Mouse (Mus musculus) liver, embryonic 16.5 days (tissue): ENCODE results near the gene Suz12. TPM values are rescaled to one million over a fixed set of nuclear protein-coding genes. Genes with fewer than 3 reads are reported as not detected.

Experiments used
- ATAC-seq: fragments of 200-750 bp; cut with Nextera tagmentation; 2 replicates; pipeline ENCODE4 v1.8.0; 2017; ENCODE audit warnings: low read depth, mild to moderate bottlenecking, moderate number of reproducible peaks, moderate library complexity
- H3K27ac ChIP-seq: fragments of 300-500 bp; sonication (generic); 2 replicates; pipeline ENCODE4 v1.5.1; 2014; ENCODE audit warnings: mild to moderate bottlenecking, low read length
- H3K27me3 ChIP-seq: fragments of 300-500 bp; sonication (generic); 2 replicates; pipeline ENCODE4 v1.6.1; 2014; ENCODE audit warnings: low read depth, low read length, mixed read lengths; ENCODE audit not compliant: control insufficient read depth, insufficient read depth
- H3K36me3 ChIP-seq: fragments of 300-500 bp; sonication (generic); 2 replicates; pipeline ENCODE4 v1.6.1; 2014; ENCODE audit warnings: mild to moderate bottlenecking; ENCODE audit not compliant: control insufficient read depth, insufficient read depth
- H3K4me1 ChIP-seq: fragments of 300-500 bp; sonication (generic); 2 replicates; pipeline ENCODE4 v1.6.1; 2014; ENCODE audit warnings: low read depth, low read length, mixed read lengths; ENCODE audit not compliant: control insufficient read depth
- H3K4me2 ChIP-seq: fragments of 300-500 bp; sonication (generic); 2 replicates; pipeline ENCODE4 v1.6.1; 2014; ENCODE audit warnings: low read depth, low read length, mixed read lengths
- H3K4me3 ChIP-seq: fragments of 300-500 bp; sonication (generic); 2 replicates; pipeline ENCODE4 v1.5.1; 2014; ENCODE audit warnings: low read depth, mild to moderate bottlenecking, low read length
- H3K9ac ChIP-seq: fragments of 300-500 bp; sonication (generic); 2 replicates; pipeline ENCODE4 v1.6.1; 2014; ENCODE audit warnings: low read depth, low read length
- H3K9me3 ChIP-seq: fragments of 300-500 bp; sonication (generic); replicated peaks from 2 replicates; pipeline ENCODE4 v1.6.1; 2016; ENCODE audit warnings: low read length; ENCODE audit not compliant: control insufficient read depth
- WGBS: fragments of 180-500 bp; shearing (Covaris S2); extraction: QIAGEN DNeasy Blood & Tissue Kit; methylation state at CpG from one replicate; pipeline ENCODE4 v1.1.7; 2014; ENCODE audit not compliant: insufficient replicate concordance; 5-methylcytosine and 5-hydroxymethylcytosine counted together
- polyA plus RNA-seq: library from polyadenylated mRNA; unstranded; fragments of >200 nt; fragmentation: Nextera tagmentation; extraction: Ambion mirVana; gene quantifications from 2 replicates; pipeline ENCODE4 v1.2.1, GENCODE M21; 2015

The Suz12 gene
- polyA plus RNA-seq, 1 experiment from 2014 or later: 11.4 TPM

DNA sequence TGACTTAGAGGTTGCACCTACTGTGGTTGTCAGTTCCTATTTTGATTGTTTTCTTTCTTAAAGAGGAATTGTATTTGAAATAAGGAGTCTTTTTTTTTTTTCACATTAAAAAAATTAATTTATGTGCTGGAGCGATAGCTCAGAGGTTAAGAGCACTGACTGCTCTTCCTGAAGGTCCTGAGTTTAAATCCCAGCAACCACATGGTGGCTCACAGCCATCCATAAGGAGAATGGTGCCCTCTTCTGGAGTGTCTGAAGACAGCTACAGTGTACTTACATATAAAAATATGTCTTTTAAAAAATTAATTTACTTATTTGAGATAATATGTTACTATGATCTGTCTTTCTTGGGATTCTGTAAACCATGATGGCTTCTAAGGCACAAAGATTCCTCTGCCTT is 26.9 kb downstream of the Suz12 start:
- H3K27me3 ChIP-seq: no peaks in the 10 kb centered on the region
- no peak overlapping the region for H3K4me2 ChIP-seq
- no peak for ATAC-seq
- no peaks in the 10 kb centered on the region for H3K4me1 ChIP-seq
- H3K9me3 ChIP-seq: no peaks in the 10 kb centered on the region
- H3K36me3 ChIP-seq: peaks cover 53% of the 10 kb centered on the region
- H3K27ac ChIP-seq: no peak overlapping the region
- H3K4me3 ChIP-seq: no peak overlapping the region
- 100% methylated on average over 1 of the region's 1 CpGs for WGBS
- no peak overlapping the region for H3K9ac ChIP-seq

DNA sequence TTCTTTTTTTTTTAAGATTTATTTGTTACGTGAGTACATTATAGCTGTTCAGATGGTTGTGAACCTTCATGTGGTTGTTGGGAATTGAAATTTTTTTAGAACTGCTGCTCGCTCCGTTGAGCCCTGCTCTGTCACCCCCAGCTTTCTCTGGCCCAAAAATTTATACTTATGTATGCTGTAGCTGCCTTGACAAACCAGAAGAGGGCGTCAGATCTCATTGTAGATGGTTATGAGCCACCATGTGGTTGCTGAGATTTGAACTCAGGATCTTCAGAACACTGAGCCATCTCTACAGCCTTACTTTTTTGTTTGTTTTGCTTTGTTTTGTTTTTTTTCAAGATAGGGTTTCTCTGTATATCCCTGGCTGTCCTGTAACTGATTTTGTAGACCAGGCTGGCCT is 28.4 kb downstream of the Suz12 start:
- Histone ChIP-seq H3K4me2 (no peak overlapping the region), H3K36me3 (peaks cover 59% of the 10 kb centered on the region), H3K9me3 (no peaks in the 10 kb centered on the region), H3K4me3 (no peak overlapping the region), H3K9ac (no peak overlapping the region), H3K27ac (no peak overlapping the region), H3K27me3 (no peaks in the 10 kb centered on the region), H3K4me1 (no peaks in the 10 kb centered on the region)
- ATAC-seq: no peak
- WGBS: 80% methylated on average over 4 of the region's 4 CpGs

DNA sequence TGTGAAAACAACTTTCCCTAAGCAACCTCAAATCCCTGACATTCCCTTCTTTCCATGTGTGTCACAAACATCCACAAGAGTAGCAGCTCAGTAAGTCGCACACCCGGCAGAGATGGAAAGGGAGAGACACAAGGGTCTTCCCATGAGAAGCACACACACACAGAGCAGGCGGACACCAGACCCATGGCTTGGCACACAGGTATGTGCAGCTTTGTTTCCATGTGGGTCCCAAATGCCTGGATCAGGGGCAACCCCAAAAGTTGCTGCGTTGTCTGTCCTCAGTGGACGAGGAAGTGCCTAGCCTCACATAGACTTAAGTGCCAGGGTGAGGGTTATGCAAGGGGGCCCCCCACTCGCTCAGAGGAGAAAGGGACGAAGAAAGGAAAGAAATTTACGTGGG is 44.6 kb downstream of the Suz12 start:
- H3K9me3 ChIP-seq: no peaks in the 10 kb centered on the region
- no peak overlapping the region for H3K4me3 ChIP-seq
- peaks cover 3% of the 10 kb centered on the region for H3K36me3 ChIP-seq
- no peak overlapping the region for H3K9ac ChIP-seq
- 68% methylated on average over 8 of the region's 8 CpGs for WGBS
- H3K27ac ChIP-seq: no peak overlapping the region
- H3K4me2 ChIP-seq: no peak overlapping the region
- H3K4me1 ChIP-seq: no peaks in the 10 kb centered on the region
- ATAC-seq: no peak
- no peaks in the 10 kb centered on the region for H3K27me3 ChIP-seq

DNA sequence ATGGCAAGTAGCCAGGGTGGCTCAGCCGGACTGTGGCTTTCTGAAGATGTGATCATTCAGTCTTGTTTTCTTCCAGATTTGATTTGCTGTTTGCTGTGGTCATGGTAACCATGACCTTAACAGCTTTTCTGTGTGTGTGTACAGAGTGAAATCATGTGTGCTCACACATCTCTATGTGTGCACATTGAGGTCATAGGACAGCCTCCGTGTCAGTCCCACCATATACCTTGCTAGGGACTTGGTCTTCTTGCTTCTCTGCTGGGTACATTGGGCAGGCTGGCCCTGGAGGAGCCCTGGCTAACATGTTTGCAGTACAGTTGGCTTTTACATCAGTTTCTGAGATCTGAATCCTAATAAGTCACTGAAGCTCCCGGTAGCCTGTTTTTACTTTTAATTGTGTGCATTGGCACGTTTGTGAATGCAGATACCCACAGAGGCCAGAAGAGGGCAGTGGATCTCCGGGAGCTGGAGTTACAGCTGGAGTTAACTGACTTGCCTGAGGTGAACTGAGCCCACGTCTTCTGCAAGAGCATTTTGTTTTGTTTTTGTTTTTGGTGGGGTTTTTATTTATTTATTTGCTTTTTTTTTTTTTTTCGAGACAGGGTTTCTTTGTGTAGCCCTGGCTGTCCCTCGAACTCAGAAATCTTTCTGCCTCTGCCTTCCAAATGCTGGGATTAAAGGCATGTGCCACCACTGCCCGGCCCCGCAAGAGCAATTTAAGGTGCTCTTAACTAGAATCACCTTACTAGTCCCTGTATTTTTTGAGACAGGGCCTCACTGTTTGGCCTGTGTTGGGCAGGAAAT is 49.9 kb downstream of the Suz12 start:
- Histone ChIP-seq H3K27me3 (no peaks in the 10 kb centered on the region), H3K4me2 (no peak overlapping the region), H3K27ac (no peak overlapping the region), H3K4me1 (no peaks in the 10 kb centered on the region), H3K4me3 (no peak overlapping the region), H3K9ac (no peak overlapping the region), H3K36me3 (peaks cover 29% of the 10 kb centered on the region), H3K9me3 (no peaks in the 10 kb centered on the region)
- WGBS: 50% methylated on average over 10 of the region's 10 CpGs
- ATAC-seq: peak; percentile 37; the same call in 1 of the 2 replicates

DNA sequence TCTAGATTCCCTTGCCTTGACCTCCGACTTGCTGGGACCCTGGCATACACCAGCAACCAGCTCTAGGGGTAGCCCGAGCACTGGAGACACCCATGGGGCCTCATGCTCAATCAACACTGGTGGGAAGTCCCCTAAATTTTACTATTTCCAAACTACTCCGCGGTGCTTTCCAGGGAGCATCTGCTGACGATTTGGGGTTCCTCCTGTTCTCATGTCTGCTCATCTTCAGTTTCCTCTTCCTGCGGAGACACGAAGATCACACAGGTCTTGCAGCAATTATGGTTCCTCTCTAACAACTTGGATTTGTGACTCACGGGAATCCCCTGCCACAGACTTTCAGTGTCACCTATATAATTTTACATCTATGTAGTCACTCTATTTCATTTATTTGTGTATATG is 50.5 kb downstream of the Suz12 start:
- WGBS: 81% methylated on average over 8 of the region's 8 CpGs
- no peak overlapping the region for H3K9ac ChIP-seq
- no peaks in the 10 kb centered on the region for H3K4me1 ChIP-seq
- no peak overlapping the region for H3K4me3 ChIP-seq
- no peak for ATAC-seq
- H3K36me3 ChIP-seq: peaks cover 35% of the 10 kb centered on the region
- H3K9me3 ChIP-seq: no peaks in the 10 kb centered on the region
- H3K4me2 ChIP-seq: no peak overlapping the region
- no peak overlapping the region for H3K27ac ChIP-seq
- no peaks in the 10 kb centered on the region for H3K27me3 ChIP-seq

DNA sequence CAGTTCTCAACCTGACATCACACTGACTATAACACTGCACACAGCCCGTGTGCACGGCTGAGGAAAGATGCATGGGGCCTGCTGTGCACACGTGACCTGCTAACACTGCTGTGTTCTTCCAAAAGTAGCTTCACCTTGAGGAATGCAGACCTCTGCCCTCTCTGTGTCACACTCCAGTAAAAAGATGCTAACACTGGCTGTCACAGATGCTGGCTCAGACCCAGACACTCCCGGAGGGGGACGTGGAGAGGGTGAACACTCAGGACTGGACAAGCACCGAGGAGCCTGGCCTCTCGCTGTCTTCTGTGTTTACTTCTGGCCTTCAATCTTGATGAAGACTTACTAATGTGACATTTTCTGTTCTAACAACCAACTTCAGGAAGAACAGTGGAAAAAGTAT is 54.0 kb downstream of the Suz12 start:
- H3K4me2 ChIP-seq: no peak overlapping the region
- no peak overlapping the region for H3K9ac ChIP-seq
- H3K27me3 ChIP-seq: no peaks in the 10 kb centered on the region
- H3K27ac ChIP-seq: no peak overlapping the region
- H3K4me3 ChIP-seq: no peak overlapping the region
- no peaks in the 10 kb centered on the region for H3K4me1 ChIP-seq
- H3K9me3 ChIP-seq: no peaks in the 10 kb centered on the region
- 92% methylated on average over 7 of the region's 7 CpGs for WGBS
- peaks cover 52% of the 10 kb centered on the region for H3K36me3 ChIP-seq
- no peak for ATAC-seq

DNA sequence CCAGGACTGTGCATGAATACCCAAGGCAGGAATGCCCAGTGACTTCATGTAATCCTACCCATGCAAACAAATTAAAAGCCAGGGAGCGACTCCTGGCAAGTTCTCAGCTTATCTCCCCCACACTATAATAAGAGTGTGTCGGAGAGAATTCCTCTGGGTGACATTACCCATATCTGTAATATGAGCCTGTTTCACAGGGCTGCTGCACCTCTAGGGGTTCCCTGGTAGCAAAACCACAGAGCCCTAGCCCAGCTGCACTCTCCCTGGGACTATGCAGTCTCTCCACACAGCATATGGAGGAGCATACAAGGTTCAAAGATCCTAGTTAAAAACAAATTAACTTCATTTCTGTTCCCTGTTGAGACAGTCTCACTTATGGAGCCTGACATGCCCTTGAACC is 57.2 kb downstream of the Suz12 start:
- Histone ChIP-seq H3K36me3 (peaks cover 65% of the 10 kb centered on the region), H3K4me2 (no peak overlapping the region), H3K9ac (no peak overlapping the region), H3K27me3 (no peaks in the 10 kb centered on the region), H3K9me3 (no peaks in the 10 kb centered on the region), H3K4me3 (no peak overlapping the region), H3K27ac (no peak overlapping the region), H3K4me1 (no peaks in the 10 kb centered on the region)
- ATAC-seq: no peak
- 65% methylated on average over 2 of the region's 2 CpGs for WGBS

DNA sequence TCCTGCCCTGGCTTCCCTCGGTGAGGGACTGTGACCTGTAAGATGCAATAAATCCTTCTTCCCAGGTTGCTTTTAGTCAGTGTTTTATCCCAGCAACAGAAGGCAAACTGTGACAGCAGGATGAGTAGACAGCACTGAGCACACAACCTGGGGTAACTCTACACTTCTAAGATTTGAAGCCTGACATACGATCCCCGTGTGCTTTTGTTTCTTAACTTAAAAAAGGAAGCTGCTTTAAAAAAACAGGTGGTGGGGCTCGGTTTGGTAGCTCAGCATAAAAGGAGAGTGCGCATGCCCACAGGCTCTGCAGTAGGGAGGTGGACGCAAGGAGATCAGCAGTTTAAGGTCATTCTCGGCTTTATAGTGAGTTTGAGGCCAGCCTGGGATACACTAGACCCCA is 59.5 kb downstream of the Suz12 start:
- Histone ChIP-seq H3K9me3 (no peaks in the 10 kb centered on the region), H3K27ac (no peak overlapping the region), H3K4me3 (no peak overlapping the region), H3K9ac (no peak overlapping the region), H3K36me3 (peaks cover 75% of the 10 kb centered on the region), H3K27me3 (no peaks in the 10 kb centered on the region), H3K4me2 (no peak overlapping the region), H3K4me1 (no peaks in the 10 kb centered on the region)
- 81% methylated on average over 7 of the region's 7 CpGs for WGBS
- no peak for ATAC-seq

DNA sequence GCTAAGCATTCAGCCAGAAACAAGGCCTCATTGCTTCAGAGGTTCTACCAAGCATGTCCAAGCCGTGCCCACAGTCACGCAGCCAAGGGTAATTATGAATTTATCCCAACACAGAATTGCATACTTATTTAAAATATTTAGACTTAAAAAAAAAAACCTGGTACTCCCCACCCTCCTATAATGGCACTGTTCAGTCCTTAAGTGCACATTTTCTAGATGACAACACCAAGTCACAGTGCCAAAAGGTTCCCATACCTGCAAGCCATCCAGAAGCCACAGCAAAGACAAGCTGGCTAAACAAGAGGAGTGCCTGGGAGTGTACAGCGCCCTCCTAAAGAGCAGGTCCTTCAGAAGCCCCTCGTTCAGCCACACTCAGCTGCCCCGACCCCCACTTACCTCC is 60.3 kb downstream of the Suz12 start:
- Histone ChIP-seq H3K4me2 (no peak overlapping the region), H3K4me3 (no peak overlapping the region), H3K27me3 (no peaks in the 10 kb centered on the region), H3K4me1 (no peaks in the 10 kb centered on the region), H3K9me3 (no peaks in the 10 kb centered on the region), H3K9ac (no peak overlapping the region), H3K36me3 (peaks cover 75% of the 10 kb centered on the region), H3K27ac (no peak overlapping the region)
- ATAC-seq: no peak
- 89% methylated on average over 5 of the region's 5 CpGs for WGBS
